Mouse (Mus musculus) frontal cortex, postnatal 25 days (tissue): ENCODE data around the gene Samd14.
"Not testable (repeated sequence)": the region's sequence is repeated elsewhere in the genome, so short reads cannot be mapped to it uniquely, and the experiment has no call there.

ENCODE experiments used
- DNase-seq, 2 experiments: peaks; one replicate each; pipeline ENCODE4 v3.0.0; 2022; ENCODE audit warnings: low spot score in 2 of 2

Samd14 gene

DNA sequence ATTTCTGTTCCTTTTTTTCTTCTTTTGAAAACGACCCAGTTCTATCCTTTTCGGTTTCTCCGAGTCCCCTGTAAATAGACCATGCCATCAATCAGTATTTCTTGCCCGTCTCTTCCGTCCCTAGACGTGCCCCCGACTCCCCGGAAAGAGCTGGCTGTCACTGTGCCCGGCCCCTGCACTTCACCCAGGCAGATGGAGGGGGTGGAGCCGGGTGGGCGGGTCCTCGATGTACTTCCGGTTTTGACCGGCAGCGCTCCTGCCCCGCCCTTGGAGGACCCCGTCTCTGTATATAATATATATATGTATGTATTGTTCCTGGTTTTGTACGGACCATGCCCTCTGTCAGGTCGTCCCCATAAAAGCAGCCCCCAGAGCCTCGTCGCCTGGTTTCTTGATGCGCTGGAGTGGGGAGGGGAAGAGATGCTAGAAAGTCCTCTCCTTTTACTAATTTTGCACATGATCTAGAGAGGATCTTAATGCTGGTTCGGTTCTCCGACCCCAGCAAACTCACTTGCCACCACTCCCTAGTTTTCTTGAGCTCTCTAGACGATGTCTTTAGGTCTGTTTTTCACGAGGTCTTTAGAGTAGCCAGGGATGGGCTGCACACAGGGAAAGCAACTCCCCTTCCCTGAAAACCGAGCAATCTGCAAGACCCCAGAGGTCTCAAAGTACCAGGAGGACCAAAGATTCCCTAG, 3.0 kb upstream of the Samd14 start:
- peak; percentile 40 to 59 for DNase-seq

DNA sequence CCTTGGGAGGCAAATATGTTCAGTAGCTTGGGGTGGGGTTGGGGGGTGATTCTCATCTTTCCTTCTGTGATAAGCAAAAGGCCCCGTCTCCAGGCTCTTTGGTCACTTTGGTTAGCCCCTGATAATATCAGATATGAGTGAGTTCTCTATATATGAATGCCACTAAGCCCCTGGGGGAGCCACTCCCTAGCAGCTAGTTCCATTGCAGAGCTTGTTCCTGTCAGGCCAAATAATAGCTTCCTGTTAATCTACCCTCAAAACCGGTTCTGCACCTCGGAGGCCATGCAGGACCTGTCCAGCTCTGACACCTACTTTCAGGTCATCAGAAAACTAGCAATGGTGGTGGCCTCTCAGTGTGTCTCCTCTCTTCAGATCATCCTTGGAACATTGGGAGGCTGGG, 2.3 kb upstream of the Samd14 start:
- no peak for DNase-seq

DNA sequence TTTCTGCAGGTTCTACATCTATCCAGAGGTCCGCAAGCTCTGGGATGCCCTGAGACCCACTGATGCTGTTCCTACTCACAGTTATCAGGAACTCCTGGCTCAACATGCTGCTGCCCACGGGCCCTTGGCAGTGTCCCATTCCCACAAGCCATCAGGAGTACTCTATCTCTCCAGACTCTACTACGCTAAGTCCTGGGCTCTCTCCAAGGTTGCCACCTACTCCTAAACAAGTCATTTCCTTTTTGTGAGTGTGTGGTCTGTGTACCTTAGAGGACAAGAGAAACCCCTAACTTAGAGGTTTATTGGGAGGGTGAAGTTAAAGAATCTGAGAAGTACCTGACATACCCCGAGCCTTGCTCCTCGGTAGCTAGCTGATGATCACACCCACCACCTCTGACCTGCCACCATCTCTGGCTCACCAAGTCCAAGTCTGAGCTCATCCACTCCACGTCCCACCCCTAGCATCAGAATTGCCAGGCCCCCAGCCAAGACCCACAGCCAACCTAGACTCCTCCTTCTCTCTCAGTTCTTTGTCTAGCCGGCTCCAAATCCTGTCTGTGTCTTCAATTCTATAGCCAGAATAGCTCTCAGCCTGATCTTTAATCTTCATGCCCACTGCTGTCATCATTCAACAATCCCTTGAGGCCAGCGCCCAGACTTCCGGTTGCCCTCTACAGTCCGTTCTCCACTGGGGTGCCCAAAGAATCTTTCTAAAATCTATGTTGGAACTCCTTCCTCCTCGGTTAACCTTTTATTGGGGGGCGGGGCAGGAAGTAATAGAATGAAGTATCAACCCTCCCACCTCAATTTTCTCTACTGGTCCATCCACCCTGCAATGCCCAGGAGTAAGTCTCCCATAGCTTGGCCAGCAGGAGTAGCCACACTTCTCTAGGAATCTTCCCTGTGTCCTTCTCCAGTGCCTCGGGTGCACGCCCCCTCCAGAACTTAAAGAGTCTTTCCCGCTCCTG, 734 bp upstream of the Samd14 start:
- no peak for DNase-seq

DNA sequence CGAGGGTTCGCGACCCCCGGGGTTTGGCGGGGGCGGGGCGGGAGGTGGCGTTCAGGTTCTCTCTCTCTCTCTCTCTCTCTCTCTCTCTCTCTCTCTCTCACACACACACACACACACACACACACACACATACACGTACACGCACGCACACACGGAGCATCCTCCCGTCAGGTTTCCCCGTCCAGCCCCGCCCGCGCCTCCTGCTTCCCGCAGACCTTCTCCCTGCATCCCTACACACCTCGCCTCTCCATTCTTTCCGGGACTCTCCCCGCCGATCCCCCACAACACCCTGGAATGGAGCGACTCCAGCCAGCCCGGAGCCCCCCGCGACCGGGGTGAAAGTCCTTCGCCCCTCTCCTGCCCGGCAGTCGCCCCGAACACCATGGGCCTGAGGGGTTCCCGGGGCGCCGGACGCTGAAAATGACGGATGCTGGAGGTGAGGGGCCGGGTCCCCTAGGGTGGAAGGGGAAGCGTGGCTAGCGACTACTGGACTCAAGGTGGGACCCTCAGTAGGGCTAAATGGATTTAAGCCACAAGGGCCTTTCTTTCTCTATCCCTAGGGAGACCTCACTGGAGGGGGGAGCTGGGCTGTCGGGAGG, 561 bp downstream of the Samd14 start:
- no peak for DNase-seq

DNA sequence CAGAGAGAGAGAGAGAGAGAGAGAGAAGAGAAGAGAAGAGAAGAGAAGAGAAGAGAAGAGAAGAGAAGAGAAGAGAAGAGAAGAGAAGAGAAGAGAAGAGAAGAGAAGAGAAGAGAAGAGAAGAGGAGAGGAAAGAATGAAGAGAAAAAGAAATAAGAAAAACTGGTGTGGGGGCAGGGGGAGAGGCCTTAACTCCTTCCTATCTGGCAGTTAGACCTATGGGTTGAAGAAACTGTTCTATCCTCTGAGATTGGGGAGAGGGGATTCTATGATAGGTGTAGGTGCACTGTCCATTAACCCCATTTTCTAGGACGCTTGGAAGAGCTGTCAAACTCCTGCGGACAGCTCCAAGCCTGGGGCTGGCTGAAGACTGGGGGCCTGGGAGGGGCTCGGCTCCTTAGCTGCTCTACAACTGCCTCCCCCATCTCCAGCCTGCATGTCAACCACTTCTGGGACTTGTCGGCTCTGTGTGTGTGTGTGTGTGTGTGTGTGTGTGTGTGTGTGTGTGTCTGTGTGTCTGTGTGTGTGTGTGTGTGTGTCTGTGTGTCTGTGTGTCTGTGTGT, 1.2 kb downstream of the Samd14 start:
- not testable (repeated sequence) for DNase-seq

DNA sequence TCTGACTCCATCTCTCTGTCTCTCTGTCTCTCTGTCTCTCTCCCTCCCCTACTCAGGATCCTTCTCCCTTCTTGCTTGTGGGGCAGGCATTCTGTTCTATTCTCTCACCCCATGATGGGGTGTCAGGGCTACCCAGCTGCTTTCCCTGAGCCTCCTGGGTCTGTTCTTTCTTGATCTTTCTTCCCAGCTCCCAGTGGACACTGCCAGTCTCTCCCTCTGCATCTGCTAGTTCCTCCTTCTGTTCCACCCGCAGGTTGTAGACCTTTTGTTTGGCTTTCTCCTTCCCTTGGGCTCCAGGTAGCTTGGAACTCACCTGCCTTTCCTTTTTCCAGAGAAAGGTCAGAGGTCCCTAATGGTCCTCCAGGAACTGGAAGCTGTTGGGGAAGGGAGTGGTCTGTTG, 1.7 kb downstream of the Samd14 start:
- DNase-seq = no peak

DNA sequence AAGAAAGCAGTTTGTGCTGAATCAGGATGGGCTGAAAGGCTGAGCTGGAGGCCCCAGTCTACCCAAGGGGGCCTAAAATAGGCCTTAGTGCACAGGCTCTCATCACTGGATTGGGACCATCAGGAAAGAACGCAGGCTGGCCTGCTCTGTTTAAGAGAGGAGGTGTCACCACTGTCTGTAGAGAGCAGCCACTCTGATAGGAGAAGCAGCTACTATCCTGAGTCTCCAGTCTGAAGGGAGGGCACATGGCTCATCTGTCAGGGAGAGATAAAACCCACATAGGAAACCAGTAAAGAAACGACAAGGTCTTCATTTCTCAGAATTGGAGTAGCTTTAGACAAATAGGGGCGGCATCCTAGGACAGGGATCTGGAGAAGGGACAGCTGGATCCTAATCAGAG, 2.4 kb downstream of the Samd14 start:
- DNase-seq = no peak

DNA sequence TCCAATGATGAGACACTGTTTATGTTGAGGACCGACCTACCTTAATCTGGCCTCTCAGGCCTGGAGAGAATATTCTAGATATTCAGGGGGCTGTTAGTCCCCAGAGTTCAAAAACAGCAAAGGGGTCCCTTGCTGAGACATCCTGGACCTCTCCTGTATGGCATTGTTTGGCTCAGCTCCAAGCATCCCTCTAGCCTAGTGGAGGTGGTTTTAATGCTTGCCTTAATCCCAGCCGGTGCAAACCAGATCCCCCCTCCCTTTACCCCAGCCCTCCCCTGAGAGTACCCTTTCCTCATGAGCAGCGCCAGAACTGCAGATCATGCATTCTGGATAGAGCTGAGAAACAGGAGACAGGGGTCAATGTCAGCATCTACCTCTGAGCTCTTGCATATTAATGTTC, 2.8 kb downstream of the Samd14 start:
- no peak for DNase-seq

DNA sequence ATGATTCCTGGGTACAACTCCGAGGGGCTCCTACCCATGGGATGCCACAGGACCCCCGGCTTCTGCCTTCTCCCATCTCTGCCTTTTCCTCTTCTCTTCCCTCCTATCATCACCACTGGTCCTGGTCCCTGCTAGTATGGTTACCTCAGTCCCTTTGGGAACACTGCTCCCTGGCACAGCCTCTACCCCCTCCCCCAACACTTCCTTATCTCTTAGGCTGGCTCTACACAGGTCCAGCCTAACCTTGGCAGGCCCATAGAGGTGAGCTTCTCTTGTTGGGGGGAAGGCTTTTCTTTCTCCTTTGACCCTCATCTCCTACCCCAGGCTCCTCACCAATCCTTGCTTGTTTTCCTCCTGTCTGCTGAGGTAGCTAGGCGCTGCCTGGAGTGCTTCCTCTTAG, 5.8 kb downstream of the Samd14 start:
- DNase-seq = no peak

DNA sequence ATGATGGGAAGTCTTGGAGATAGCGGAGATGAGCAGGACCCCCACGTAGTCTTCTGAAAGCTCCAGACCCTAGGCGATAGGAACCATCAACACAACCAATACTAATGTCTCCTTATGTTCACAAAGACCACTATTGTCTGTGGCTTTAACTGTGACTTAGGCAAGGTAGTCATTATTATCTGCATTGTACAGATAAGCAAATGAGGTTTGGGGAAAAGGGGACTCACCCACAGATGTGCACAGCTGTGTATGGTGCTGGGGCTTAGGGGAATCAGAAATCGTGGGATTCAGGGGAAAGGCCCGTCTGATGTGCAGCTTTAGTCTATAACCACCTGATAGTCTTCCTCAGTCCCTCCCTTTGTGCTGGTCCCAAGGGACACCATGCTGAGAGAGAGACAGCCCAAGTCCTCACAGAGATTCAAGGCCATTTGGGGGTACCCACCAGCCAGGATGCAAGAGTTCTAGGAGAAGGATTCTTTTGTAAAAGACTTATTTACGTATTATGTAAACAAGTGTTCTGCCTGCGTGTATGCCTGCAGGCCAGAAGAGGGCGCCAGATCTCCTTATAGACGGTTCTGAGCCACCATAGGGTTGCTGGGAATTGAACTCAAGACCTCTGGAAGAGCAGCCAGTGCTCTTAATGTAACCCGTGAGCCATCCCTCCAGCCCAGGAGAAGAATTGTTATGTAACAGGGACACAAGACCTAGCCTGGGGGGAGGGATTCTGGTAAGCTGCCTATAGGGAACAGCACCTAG, 12.7 kb downstream of the Samd14 start:
- no peak for DNase-seq

DNA sequence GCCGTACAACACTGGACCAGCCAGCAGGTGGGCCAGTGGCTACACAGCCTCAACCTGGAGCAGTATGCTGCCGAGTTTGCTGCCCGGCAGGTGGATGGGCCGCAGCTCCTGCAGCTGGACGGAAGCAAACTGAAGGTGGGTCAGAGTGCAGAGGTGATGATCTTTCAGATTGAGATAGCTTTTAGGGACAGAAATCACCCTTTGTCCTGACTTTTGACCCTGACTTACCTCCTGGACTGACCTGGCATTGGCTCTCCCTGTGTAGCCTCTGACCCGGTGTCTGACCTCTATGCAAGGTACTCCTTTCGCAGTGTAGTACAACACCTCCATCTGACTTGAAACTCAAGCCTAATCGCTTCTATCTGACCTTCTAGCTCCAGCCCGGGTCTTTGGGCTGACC, 13.8 kb downstream of the Samd14 start:
- DNase-seq = no peak

DNA sequence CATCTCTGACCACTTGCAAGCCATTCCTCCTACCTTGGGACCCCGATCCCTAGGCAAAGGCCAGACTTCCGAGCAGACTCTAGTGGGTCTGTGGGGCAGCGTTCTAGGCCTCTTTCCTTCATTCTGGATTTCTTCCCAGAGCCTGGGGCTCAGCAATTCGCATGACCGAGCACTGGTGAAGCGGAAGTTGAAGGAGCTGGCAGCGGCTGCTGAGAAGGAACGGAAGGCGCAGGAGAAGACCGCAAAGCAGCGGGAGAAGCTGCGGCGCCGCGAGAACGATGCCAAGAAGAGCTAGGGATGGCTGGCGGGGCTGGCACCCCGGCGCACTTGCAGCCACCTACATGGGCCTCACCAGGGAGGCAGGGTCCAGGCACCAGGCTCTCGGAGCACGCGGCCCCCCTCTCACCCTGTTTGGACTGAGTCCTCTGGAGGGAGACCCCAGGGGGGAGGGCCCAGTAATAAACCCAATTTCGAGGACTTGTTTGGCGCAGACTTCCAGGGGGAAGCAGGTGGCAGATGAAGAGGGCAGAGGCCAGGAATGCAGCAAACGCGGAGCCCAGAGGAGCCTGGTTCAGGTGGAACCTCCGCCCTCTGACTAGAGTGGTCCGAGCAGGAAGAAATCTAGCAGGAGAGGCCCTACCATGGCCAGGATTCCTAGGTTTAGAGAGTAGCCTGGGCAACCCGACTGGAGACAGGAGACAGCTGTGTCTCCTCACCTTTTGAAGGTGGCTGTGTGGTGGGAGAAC, 14.9 kb downstream of the Samd14 start:
- DNase-seq = no peak

DNA sequence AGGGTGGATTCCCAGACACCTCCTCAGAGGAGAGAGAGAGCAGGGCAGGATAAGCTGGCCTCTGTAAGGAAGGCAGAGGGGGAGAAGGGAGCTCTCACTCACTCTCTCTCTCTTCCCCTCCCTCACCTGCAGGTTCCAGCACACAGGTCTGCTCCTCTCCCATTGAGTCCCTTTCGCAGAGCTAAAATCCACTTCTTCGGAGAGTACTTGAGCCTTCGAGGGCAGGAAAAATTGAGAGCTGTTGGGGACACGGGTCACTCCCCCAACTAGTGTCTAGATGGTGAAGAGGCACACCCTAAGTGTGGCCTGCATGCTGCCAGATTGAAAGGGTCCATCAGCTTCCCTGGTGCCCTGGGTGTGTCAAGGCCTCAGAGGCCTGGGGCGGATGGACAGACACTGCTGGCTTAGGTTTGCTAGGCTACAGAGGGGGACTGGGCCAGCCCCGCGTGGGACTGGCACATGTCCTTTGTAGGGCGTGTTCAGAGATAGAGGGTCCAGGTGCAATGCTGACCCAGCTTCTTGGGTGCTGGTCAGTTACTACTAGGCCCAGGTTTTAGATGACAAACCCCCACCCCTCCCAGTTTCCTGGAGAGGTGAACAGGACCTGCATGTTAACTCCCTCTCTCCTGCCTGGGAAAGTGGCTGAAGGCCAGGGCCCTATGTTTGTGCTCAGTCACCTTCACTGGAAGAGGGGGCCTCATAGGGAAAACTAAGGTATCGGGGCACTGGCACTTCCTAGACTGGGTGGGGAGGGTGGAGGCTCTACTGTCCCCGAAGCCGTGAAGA, 15.7 kb downstream of the Samd14 start:
- no peak for DNase-seq

DNA sequence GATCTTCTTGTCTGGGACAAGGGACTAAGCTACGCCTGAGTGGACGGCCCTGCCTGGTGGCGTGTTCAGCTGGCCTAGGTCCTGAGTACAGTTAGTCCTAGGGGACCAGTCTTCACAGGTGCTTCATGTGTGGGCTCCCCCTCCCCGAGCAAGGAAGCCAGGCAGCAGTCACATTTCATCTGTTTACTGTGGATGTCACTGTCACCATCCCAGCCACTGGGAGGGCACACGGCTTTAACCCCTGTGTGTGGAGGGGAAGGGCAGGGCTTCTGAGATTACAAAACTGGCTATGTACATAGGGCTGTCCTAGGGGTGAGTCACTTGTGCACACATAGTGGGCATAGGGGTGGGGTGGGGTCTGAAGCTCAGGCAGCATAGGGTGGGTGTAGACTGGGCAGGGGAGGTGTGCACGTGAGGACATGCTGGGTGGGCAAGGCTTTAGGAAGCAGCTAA, 16.4 kb downstream of the Samd14 start:
- no peak for DNase-seq

DNA sequence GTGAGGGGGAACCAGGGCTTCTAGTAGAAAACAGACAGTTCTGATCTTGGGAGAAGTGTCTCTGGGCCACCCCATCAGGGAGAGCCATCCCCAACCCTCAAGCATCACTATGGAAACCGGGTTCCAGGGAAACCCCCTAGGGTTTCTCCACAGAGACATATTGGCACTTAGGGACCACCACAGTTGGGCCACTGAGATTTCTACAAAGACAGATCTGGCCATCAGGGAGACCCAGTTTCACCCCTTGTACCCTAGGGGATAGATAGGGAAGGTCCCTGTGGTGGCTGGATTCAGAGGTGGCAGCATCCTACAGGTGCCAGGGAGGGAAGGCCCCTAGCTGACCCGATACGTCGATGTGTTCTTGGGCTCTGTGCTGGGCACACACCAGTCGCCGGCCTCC, 17.2 kb downstream of the Samd14 start:
- no peak for DNase-seq

DNA sequence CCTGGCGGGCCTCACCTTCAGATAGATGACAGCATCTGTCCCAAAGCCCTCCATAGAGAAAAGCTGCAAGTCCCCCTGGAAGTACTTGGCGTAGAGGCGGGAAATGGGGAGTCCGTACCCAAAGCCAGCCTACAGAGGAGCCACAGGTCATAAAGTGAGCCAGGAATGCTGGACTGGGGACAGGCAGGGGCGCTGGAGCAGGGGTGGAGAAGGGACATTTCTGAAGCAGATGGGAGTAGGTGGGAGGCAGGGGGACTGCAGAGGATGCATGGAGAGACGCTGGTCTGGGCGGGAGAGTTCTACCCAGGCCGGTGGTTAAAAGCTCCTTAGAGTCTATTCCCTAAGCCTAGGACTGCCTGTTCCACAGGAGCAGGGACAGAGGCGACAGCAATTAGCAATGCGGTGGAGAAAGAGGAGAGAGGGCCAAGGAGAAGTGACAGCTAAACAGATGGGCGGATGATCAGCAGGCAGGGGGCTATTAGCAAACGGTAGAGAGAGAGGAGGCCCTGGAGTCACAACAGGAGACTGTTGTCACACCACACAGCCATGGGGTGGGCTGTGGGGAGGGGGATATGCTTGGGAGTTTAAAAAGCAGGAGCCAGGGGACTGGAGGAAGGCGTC, 18.3 kb downstream of the Samd14 start:
- no peak for DNase-seq

DNA sequence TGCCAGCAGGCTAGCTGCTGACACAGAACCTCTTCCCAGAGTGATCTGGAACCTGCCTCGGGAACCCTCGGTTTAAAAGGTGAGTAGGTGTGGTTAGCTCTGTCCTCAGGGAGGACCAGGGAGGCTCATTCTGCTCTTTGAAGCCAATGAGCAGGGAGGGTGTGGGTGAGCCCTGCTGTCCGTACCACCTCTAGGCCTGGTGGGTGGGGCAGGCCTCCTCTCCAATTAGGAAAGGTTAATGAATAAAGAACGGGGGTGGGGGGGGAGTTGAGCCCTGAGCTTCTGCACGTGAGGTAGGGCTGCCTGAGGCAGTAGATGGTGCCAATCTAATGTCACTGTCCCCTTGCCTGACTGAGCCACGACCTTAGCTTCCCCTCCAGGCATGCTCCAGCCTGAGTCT, 23.3 kb downstream of the Samd14 start:
- DNase-seq = peak in 1 of 2 experiments; percentile 3

DNA sequence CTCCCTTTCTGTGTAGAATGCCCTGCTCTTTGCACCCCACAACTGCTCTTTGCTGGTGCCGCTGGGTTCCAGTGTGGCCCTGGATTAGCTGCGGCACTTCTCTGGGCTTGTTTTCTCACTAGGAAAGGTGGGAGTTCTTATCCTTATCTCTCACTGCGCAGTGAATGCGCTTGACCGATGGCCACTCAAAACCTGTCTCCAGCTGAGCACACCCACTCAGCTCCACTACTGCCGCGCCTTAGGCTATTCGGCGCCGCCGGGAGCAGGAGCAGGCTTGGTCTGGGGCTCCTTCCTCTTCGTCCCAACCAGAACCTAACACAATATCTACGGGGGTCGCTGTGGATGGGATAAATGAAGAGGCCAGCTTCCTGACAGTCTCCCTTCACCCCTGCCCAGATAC, 23.9 kb downstream of the Samd14 start:
- no peak for DNase-seq

DNA sequence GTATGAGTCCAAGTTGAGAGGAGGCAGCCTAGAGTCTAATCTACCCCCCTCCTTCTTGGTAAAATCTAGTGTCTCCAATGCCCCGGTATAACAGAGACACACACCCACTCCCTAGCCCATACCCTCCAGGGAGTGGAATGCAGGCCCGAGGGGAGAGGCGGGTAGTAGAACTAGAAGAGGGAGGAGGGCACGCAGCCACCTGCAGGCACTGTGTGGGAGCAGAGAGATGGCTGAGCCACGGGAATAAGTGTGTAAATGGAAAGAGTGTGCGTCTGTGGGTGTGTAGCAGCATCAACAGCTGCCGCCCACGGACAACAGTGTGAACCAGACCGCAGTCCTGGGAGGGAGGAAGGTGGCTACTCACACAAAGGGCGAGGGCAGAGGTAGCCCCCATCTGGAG, 25.2 kb downstream of the Samd14 start:
- no peak for DNase-seq

DNA sequence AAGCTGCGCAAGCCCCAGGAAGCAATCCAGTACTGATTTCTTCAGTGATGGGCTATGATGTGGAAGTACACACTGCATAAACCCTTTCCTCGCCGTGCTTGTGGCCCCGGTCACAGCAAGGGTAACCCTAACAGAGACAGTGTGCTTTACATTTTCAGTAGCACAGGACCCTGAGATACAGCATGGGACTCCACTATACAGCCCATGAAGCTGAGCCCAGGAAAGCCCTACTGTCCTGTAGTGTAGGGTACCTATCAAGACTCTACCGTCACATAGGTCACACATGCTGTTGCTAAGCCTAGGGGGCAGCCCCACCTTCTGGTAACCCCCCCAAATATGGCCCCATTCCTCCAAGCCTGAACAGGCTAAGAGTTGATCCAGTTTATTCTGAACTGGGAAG, 26.8 kb downstream of the Samd14 start:
- DNase-seq = no peak
